Mouse (Mus musculus) liver, postnatal 0 days (tissue): Measurements from ENCODE around the gene Golph3. TPM values are rescaled to one million over a fixed set of nuclear protein-coding genes. Genes with fewer than 3 reads are reported as not detected.

Experiments used
- ATAC-seq: fragments of 200-750 bp; cut with Nextera tagmentation; 2 replicates; pipeline ENCODE4 v1.8.0; 2017; ENCODE audit warnings: mild to moderate bottlenecking, moderate library complexity
- DNase-seq: peaks from one replicate; pipeline ENCODE4 v3.0.0-alpha.2; 2016
- H3K27ac ChIP-seq: fragments of 300-500 bp; sonication (generic); 2 replicates; pipeline ENCODE4 v1.5.1; 2014; ENCODE audit warnings: antibody characterized with exemption, moderate library complexity, mild to moderate bottlenecking, low read depth
- H3K27me3 ChIP-seq: fragments of 300-500 bp; sonication (generic); 2 replicates; pipeline ENCODE4 v1.6.1; 2014; ENCODE audit warnings: low read length, control low read depth, mixed read lengths; ENCODE audit not compliant: insufficient read depth
- H3K36me3 ChIP-seq: fragments of 300-500 bp; sonication (generic); replicated peaks from 2 replicates; pipeline ENCODE4 v1.6.1; 2014; ENCODE audit warnings: mild to moderate bottlenecking, control low read depth, low read length, moderate library complexity, mixed read lengths; ENCODE audit not compliant: insufficient read depth
- H3K4me1 ChIP-seq: fragments of 300-500 bp; sonication (generic); 2 replicates; pipeline ENCODE4 v1.6.1; 2014; ENCODE audit warnings: antibody characterized with exemption, mild to moderate bottlenecking, control low read depth; ENCODE audit not compliant: insufficient read depth
- H3K4me2 ChIP-seq: fragments of 300-500 bp; sonication (generic); 2 replicates; pipeline ENCODE4 v1.6.1; 2014; ENCODE audit warnings: low read depth, mild to moderate bottlenecking, low read length, moderate library complexity, mixed read lengths
- H3K4me3 ChIP-seq: fragments of 300-500 bp; sonication (generic); 2 replicates; pipeline ENCODE4 v1.5.1; 2014; ENCODE audit warnings: low read depth, low read length
- H3K9ac ChIP-seq: fragments of 300-500 bp; sonication (generic); replicated peaks from 2 replicates; pipeline ENCODE4 v1.6.1; 2014; ENCODE audit warnings: mild to moderate bottlenecking, moderate library complexity
- H3K9me3 ChIP-seq: fragments of 300-500 bp; sonication (generic); 2 replicates; pipeline ENCODE4 v1.6.1; 2016; ENCODE audit warnings: mild to moderate bottlenecking, control low read depth, low read length, mixed read lengths
- CTCF ChIP-seq: sonication (generic); IDR thresholded peaks from 2 replicates; pipeline ENCODE4 v1.5.1; 2016; ENCODE audit warnings: antibody characterized with exemption, low read depth
- EP300 ChIP-seq: IDR thresholded peaks from 2 replicates; pipeline ENCODE4 v1.6.1; 2016; ENCODE audit warnings: antibody characterized with exemption, low read depth, mild to moderate bottlenecking
- WGBS: fragments of 180-500 bp; shearing (Covaris S2); extraction: QIAGEN DNeasy Blood & Tissue Kit; methylation state at CpG from one replicate; pipeline ENCODE4 v1.1.7; 2014; ENCODE audit not compliant: insufficient replicate concordance; 5-methylcytosine and 5-hydroxymethylcytosine counted together
- polyA plus RNA-seq: library from polyadenylated mRNA; unstranded; fragments of >200 nt; fragmentation: Nextera tagmentation; extraction: Ambion mirVana; gene quantifications from 2 replicates; pipeline ENCODE4 v1.2.1, GENCODE M21; 2015

Golph3 gene
- polyA plus RNA-seq, 1 experiment from 2014 or later = 35.8 TPM

GRCm38 (mm10) chr15:12313255-12313654, 8.0 kb upstream of the Golph3 start:
- no peaks in the 10 kb centered on the region for H3K27me3 ChIP-seq
- H3K36me3 ChIP-seq = no peaks in the 10 kb centered on the region
- H3K4me2 ChIP-seq = no peak overlapping the region
- WGBS = 26% methylated on average over 1 of the region's 1 CpGs
- TF ChIP-seq CTCF = no peak
- no peak for TF ChIP-seq EP300
- DNase-seq (no peak), ATAC-seq (peak; percentile 40; the same call in 1 of the 2 replicates)
- no peak overlapping the region for H3K27ac ChIP-seq
- H3K9ac ChIP-seq = no peak overlapping the region
- no peaks in the 10 kb centered on the region for H3K9me3 ChIP-seq
- H3K4me3 ChIP-seq = no peak overlapping the region
- H3K4me1 ChIP-seq = no peaks in the 10 kb centered on the region

DNA sequence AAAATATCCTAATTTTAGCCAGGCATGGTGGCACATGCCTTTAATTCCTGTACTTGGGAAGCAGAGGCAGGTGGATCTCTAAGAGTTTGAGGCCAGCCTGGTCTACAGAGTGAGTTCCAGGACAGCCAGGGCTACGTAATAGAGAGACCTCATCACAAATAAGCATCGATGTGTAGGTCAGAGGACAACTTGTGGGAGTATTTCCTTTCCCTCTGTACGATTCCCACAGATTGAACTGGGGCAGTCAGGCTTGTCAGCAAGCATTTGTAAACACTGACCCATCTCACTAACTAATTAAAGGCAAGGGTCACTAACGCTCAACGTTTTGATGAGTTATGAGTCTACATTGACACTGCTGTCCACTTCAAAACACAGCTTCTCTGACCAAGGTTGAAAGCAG, 6.7 kb upstream of the Golph3 start:
- H3K27ac ChIP-seq = no peak overlapping the region
- H3K27me3 ChIP-seq = no peaks in the 10 kb centered on the region
- no peak for ATAC-seq
- H3K9me3 ChIP-seq = no peaks in the 10 kb centered on the region
- no peak overlapping the region for H3K4me2 ChIP-seq
- 72% methylated on average over 5 of the region's 5 CpGs for WGBS
- no peak overlapping the region for H3K9ac ChIP-seq
- no peaks in the 10 kb centered on the region for H3K36me3 ChIP-seq
- no peak for TF ChIP-seq CTCF
- no peak for TF ChIP-seq EP300
- DNase-seq = no peak
- no peak overlapping the region for H3K4me3 ChIP-seq
- H3K4me1 ChIP-seq = no peaks in the 10 kb centered on the region

- no peak for TF ChIP-seq EP300
- TF ChIP-seq CTCF = no peak
- no peaks in the 10 kb centered on the region for H3K36me3 ChIP-seq
- H3K4me3 ChIP-seq = no peak overlapping the region
- H3K27ac ChIP-seq = no peak overlapping the region
- no peak overlapping the region for H3K4me2 ChIP-seq
- no peak for ATAC-seq
- H3K4me1 ChIP-seq = peaks cover 7% of the 10 kb centered on the region; the same call in 1 of the 2 replicates
- H3K27me3 ChIP-seq = 0 out of 2 replicates have a peak, but pooled peaks cover 2% of the 10 kb centered on the region
- DNase-seq = no peak
- H3K9ac ChIP-seq = no peak overlapping the region
- 63% methylated on average over 2 of the region's 2 CpGs for WGBS
- no peaks in the 10 kb centered on the region for H3K9me3 ChIP-seq
Observed at GRCm38 (mm10) chr15:12315996-12316395, 5.3 kb upstream of the Golph3 start.

- WGBS = 40% methylated on average over 5 of the region's 5 CpGs
- no peaks in the 10 kb centered on the region for H3K36me3 ChIP-seq
- H3K4me1 ChIP-seq = peaks cover 7% of the 10 kb centered on the region; the same call in 1 of the 2 replicates
- no peaks in the 10 kb centered on the region for H3K9me3 ChIP-seq
- H3K4me2 ChIP-seq = no peak overlapping the region
- H3K27ac ChIP-seq = no peak overlapping the region
- peak; percentile 35; the same call in 1 of the 2 replicates for TF ChIP-seq EP300
- no peak for TF ChIP-seq CTCF
- no peak overlapping the region for H3K9ac ChIP-seq
- ATAC-seq (no peak), DNase-seq (no peak)
- H3K4me3 ChIP-seq = no peak overlapping the region
- 0 out of 2 replicates have a peak, but pooled peaks cover 2% of the 10 kb centered on the region for H3K27me3 ChIP-seq
Observed at GRCm38 (mm10) chr15:12317290-12317689, 4.0 kb upstream of the Golph3 start.

GRCm38 (mm10) chr15:12318451-12318850, 2.8 kb upstream of the Golph3 start:
- no peak overlapping the region for H3K27ac ChIP-seq
- H3K4me1 ChIP-seq = peaks cover 7% of the 10 kb centered on the region; the same call in 1 of the 2 replicates
- no peak overlapping the region for H3K4me2 ChIP-seq
- no peak overlapping the region for H3K9ac ChIP-seq
- ATAC-seq (no peak), DNase-seq (no peak)
- 0 out of 2 replicates have a peak, but pooled peaks cover 2% of the 10 kb centered on the region for H3K27me3 ChIP-seq
- TF ChIP-seq EP300 (no peak), CTCF (no peak)
- H3K36me3 ChIP-seq = no peaks in the 10 kb centered on the region
- 80% methylated on average over 8 of the region's 8 CpGs for WGBS
- H3K4me3 ChIP-seq = no peak overlapping the region
- H3K9me3 ChIP-seq = no peaks in the 10 kb centered on the region

GRCm38 (mm10) chr15:12319889-12320288, 1.4 kb upstream of the Golph3 start:
- TF ChIP-seq EP300 = no peak
- no peak for TF ChIP-seq CTCF
- Histone ChIP-seq H3K9me3 (no peaks in the 10 kb centered on the region), H3K27me3 (0 out of 2 replicates have a peak, but pooled peaks cover 2% of the 10 kb centered on the region), H3K4me2 (peak overlapping the region; percentile 97; the same call in 1 of the 2 replicates), H3K36me3 (0 out of 2 replicates have a peak, but pooled peaks cover 3% of the 10 kb centered on the region), H3K4me1 (peaks cover 21% of the 10 kb centered on the region), H3K4me3 (no peak overlapping the region), H3K9ac (peak overlapping the region; percentile 95; the same call in 1 of the 2 replicates), H3K27ac (no peak overlapping the region)
- DNase-seq = no peak
- 47% methylated on average over 5 of the region's 5 CpGs for WGBS
- ATAC-seq = no peak
